Mouse (Mus musculus): ENCODE data around the gene Ssr2.

Gene Ssr2

DNA sequence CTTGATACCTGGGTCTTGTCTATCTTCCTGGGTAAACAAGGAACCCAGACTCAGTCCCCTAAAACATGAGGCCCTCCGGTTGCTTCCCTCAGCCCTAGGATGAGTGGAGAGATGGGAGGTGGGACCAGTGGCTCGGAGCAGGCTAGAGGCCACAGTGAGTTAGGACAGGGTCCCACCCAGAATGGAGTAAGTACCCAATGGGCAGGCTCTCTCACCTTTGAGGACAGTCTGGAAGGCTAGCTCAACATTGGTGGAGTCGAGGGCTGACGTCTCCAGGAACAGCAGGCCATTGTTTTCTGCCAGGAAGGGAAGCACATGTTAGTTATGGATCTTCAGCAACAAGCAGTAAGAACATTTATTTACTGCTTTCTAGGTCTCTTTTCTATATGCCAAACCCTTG, 33.2 kb upstream of the Ssr2 start:
- no peak for DNase-seq

- no peak for DNase-seq
Measured at GRCm38 (mm10) chr3:88543174-88543573, 32.5 kb upstream of the Ssr2 start.

- no peak for DNase-seq
Measured at GRCm38 (mm10) chr3:88543651-88544410, 31.8 kb upstream of the Ssr2 start.

GRCm38 (mm10) chr3:88544514-88544913, 31.2 kb upstream of the Ssr2 start:
- DNase-seq = peak in 1 of 2 experiments; percentile 40

- DNase-seq = no peak
Measured at GRCm38 (mm10) chr3:88544955-88545591, 30.6 kb upstream of the Ssr2 start.

DNA sequence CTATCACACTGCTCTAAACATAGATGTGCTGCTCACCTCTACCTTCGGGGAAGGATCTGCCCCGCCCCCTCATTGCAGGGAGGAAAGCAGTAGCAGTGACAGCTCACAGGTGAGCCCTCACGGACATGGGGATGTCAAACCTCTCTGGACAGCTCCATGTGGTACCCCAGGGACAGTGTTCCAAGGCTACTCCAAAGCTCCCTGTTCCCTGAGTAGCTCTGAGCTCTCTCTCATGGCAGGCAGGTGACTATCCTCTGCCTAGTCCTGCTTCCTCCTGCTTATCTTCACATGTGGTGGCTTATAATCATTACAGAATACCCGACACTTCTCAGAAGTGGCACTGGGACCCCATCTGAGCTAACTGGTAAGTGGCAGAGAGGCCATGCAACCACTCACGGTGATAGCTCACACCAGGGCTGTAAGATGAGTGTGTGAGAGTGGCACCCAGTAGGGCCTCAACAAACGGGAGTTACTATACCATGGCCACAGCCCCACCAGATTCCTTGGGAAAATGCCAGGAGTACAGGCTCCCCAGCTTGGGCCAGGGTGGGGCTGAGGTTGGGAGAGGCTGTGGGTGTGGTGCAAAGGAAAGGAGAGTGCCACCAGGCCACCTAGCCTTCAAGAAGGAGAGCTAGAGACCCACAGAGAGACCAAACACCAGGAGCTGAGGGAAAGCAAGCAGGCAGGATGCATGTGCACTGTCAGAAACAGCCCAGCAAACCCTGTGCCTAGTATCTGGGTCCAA, 28.8 kb upstream of the Ssr2 start:
- no peak for DNase-seq

DNA sequence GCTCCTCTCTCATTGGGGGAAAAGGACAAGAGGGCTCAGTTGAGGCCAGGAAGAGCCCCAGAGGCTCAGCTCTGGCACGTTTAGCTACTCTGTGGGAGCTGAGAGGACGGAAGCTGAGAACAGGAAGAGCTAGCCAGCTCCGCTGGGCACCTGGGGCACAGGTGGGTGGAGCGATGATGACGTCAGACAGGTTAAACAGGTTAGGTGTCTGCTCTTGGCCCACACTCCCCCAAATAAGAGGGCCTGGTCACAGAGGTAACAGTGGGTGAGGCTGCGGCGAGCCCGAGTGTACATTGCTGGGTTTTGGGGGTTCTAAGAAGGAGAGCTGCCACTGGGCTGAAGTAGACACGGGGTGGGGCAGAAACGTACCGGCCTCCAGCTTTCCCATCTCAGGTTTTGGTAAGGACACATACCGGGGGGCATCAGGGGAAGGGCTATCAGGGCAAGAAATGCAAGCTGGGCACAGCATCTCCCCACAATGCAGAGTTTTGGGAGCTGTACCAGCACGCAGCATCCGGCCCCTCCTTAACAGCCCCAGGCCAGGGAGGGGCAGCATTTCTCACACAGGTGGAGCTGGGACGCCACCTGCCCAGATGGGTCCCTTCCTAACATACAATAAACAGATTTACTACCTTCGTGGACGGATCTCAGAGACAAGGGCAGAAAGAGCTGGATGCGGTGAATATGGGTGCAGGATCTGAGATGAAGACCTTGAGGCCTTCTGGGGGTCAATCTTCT, 27.3 kb upstream of the Ssr2 start, which contains the start of gene Rab25:
Gene Rab25 (minus strand): TSS at position 121 of the 738 bp plus-strand sequence.
- no peak for DNase-seq

DNA sequence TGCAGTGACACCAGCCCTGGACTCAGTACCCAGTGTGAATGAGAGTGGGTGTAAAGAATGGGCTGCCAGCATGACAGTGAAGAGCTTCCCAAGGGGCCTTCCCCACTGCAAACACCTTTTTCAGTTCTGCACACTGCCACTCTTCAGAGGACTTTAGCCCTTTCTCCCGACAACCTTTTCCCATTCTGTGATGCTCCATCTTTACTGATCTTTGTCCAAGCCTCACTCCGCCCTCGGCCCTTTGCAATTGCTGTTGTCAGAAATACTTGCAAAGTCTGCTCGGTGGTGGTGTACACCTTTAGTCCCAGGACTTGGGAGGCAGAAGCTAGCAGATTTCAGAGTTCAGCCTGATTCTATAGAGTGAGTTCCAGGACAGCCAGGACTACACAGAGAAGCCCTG, 24.1 kb upstream of the Ssr2 start:
- DNase-seq = no peak

GRCm38 (mm10) chr3:88552082-88552645, 23.5 kb upstream of the Ssr2 start:
- no peak for DNase-seq

GRCm38 (mm10) chr3:88552676-88553524, 22.8 kb upstream of the Ssr2 start, which contains the start of gene Lamtor2:
Gene Lamtor2 (minus strand): TSS chr3:88553074.
- peak; percentile 98 for DNase-seq

DNA sequence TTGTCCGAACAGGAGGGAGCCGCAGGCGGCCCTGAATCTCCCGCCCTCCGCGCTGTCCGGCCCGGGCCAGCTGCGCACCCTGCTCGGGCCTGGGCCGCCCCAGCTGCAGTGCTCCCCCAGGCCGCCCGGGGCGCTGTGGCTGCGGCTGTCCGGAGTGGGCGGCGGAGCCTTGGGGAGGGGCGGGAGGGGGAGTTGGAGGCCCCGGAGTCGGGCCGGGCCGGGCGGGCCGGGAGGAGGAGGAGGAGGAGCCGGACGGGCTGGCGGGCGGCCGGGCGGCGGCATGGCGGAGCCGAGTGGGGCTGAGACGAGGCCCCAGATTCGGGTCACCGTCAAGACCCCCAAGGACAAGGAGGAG, 22.2 kb upstream of the Ssr2 start, which contains the start of gene Ubqln4:
Gene Ubqln4 (plus strand): TSS at position 234 of the 355 bp plus-strand sequence.
- DNase-seq = peak; percentile 85 to 96

- DNase-seq = peak; percentile 63 to 75
Measured at GRCm38 (mm10) chr3:88553880-88554586, 21.6 kb upstream of the Ssr2 start.

DNA sequence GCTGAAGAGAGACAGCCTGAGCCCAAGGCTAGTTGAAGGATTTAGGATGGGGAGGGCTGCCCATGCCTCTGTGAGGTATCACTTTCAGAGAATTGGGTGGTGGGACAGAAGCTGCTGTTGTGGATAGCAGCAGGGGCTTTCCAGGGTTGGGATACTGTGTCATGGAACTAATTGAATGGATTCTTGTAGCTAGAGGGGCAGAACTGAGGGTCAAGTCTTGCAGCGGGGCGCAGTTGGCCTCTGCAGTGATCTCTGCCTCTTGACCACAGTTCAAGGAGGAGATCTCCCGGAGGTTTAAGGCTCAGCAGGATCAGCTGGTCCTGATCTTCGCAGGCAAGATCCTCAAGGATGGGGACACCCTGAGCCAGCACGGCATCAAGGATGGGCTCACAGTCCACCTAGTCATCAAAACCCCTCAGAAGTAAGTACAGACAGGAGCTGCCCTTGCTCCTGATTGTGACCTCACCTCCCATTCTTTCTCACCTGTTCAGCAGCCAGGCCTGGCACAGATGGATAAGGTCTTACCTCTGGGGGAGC, 20.5 kb upstream of the Ssr2 start:
- DNase-seq = no peak

DNA sequence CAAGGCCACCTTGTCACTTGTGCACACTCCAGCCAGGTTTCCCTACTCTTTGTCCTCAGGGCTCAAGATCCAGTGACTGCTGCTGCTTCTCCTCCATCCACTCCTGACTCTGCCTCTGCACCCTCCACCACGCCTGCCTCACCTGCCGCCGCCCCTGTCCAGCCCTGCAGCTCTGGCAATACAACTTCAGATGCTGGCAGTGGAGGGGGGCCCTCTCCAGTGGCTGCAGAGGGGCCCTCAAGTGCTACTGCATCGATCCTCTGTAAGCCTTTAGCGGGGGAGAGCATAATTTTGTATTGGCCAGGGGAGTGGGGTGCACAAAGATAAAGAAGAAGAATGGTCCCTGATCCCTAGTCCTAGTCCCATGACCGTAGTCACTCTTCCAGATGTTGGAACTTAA, 19.9 kb upstream of the Ssr2 start:
- no peak for DNase-seq

GRCm38 (mm10) chr3:88556616-88557015, 19.1 kb upstream of the Ssr2 start:
- no peak for DNase-seq

DNA sequence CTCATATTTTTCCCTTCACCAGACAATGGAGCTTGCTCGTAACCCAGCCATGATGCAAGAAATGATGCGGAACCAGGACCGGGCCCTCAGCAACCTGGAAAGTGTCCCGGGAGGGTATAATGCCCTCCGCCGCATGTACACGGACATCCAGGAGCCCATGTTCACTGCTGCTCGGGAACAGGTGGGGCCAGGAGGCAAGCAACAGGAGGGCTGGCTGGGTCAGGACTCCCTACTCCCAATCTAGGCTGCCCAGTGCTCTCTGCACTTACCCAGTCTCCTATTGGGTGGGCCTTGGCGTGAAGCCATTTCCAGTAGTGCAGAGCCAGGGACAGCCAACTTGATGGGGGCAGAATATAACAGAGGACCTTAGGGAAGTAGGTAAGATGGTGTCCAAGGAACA, 16.1 kb upstream of the Ssr2 start:
- no peak for DNase-seq

DNA sequence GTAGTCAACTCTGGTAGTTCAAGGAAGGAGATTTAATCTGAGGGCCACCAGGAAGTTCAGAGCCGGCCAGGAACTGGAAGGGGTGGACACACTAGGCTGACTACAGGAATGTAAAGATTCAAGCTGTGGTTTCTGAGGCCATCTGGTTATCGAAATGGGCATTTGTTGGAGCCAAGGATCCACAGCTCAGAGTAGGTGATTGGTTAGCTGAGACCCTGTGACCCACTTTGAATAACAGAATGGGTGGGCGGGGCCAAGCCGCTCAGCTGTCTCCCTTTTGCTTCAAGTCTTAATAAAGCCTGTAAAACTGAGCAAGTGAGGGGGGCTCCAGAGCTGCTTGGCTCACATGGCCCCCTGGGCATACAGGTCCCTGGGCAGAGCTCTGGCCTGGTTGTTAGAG, 13.7 kb upstream of the Ssr2 start:
- DNase-seq = no peak

GRCm38 (mm10) chr3:88563442-88563841, 12.2 kb upstream of the Ssr2 start:
- DNase-seq = no peak

DNA sequence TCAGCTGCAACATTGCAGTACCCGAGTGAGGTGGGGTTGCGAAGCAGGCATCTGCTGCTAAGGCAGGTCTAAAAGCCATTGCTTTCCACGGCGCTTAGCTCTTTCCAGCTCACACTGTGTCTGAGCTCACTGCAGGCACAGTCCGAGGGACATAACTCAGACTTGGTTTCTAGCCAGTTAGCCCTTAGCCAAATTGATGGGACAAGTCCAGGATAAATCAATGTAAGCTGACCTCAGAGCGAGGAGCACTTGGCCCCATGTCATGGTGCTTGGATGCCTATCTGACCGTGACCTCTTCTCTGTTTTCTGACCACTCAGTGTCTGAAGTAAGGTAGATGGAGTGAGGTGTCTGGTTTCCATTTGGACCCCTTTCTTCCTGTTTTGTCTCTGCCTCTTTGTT, 11.7 kb upstream of the Ssr2 start:
- no peak for DNase-seq

DNA sequence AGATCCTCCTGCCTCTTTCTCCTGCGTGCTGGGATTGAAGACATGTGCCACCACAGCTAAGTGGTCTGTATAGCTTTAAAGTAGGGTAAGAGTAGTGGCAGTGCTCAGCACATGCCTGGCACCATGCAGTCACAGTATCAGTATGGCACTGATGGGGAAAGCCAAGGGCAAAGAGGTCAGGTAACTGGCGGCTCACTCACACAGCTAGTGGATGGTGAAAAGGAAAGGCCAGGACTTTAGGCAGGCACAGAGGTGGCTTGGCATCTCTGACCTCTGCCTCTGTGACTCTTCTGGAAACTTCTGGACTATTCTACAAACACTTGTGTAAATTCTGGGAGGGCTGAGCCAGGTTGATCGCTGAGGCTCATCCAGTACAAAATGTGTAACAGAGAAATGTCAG, 9.6 kb upstream of the Ssr2 start:
- no peak for DNase-seq
